Mouse (Mus musculus) adrenal gland (tissue): ENCODE results near the gene Rab11a.
"Not testable (repeated sequence)": the region's sequence is repeated elsewhere in the genome, so short reads cannot be mapped to it uniquely, and the experiment has no call there.

Experiments used
- intact Hi-C: fragments of 180-260 bp; cut with DNase I; formaldehyde crosslinking; loops from one replicate; pipeline ENCODE4 v1.15.1; 2025

Rab11a gene

DNA sequence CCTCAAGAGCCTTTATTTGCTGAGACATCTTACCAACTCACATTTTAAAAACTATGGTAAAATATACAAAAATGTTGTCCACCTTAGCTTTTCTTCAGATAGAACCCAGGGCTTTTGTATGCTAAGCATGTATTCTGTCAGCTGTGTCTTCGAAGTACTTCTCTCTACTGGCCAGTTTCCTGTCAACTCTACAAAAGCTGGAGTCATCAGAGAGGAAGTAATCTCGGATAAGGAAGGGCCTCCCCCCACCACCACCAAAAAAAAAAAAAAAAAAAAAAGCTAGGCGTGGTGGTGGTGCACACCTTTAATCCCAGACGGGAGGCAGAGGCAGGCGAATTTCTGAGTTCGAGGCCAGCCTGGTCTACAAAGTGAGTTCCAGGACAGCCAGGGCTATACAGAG, 11.8 kb upstream of the Rab11a start:
- intact Hi-C loops = no loop called here

- intact Hi-C loops = no loop called here
These were observed 10.2 kb upstream of the Rab11a start for GRCm38 (mm10) chr9:64747735-64748134.

DNA sequence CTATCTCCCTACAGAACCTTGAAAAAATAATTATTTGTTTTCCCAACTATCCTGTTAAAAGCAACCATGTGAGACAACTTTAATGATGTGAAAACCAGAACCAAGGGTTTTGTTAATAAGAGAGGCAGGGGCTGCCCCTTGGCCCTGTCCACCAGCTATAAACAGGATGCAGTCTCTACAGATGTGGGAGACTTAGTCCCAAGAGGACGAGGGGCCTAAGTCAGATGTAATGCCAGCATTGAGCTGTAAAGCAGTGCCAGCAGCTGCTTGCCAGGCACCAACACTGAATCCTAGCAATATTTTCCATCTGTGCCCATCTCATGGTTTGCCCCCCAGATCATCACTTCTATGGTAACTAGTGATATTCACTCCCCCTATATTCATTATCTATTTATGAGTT, 4.9 kb upstream of the Rab11a start:
- intact Hi-C loops = no loop called here

DNA sequence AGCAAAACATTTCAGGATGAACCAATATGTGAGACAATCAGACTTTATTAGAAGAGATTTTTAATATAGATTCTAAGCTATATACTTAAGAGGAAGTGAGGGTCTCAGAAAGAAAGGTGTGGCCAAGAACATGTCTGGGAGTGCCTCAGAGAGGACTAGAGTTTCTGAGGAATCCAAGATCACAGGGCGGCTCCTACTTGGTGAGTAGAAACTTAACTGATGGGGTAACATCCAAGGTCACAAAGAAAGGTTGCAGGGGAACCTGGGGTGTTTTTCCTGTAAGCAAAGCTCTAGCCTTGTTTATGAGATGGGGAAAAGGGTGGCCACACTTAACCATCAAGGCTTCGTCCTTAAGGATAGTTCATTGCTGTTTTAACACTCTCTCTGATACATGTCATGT, 1.4 kb upstream of the Rab11a start:
- intact Hi-C loops = no loop called here

DNA sequence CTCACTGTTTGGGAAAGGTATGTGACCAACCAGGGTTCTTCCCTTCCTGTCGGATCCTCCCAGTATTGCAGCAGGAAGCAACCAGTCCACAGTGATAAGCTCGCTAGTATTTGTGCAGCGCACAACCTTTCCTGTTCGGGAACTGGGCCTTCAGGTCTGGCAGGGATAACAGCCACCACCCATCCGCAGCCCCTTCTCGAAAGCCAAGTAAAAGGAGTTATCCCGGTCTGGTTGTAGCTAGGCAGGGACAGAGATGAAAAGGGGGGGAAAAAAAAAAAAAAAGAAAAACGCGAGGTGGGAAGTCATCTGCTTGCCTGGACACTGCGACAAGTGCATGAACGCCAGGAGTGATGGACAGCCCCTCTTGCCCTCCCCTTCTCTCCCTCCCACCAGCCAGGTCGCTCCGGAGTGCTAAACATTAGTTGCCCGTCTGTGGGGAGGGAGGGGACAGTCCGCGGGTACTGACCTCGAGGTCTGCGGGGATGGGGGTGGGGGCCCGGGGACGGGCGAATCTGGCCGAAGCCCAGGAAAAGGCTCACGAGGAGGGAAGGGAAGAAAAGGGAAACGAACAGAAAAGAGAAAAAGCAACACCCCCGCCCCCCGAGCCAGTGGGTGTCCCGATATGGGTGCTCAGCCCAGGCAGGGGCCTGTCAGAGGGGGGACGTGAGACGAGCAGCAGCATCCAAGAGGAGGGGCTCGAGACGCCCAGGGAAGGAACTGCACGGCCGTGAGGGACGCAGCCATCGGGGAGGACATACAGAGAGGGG, 736 bp downstream of the Rab11a start:
- intact Hi-C loops = no loop called here

- intact Hi-C loops = no loop called here
These were observed 1.4 kb downstream of the Rab11a start for GRCm38 (mm10) chr9:64736076-64736638.

GRCm38 (mm10) chr9:64734992-64735391, 2.6 kb downstream of the Rab11a start:
- intact Hi-C loops = not testable (repeated sequence)

- intact Hi-C loops = no loop called here
These were observed 3.4 kb downstream of the Rab11a start for GRCm38 (mm10) chr9:64734166-64734565.

DNA sequence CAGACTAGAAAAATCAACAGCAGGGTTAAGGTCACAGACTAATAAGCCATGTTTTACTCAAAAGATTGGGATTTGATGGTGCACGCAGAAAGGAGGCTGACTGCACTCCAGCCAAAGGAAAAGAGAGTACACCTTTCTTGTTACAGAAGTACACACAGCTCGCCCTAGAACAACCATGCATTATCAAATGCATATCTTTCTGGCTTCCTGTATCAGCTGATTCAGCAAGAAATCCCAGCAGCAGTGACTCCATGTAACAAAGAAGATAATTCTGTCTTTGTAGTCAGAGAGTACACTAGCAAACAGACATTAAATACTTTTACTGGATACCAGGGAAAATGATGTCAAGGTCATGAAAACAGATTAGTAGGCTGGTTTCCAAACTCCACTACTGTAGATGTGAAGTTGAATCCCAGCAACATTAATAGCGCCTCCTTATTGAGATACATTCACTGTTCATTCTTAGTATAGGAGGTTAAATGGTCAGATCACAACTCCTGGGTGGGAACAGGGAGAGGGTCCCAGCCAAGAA, 6.5 kb downstream of the Rab11a start:
- intact Hi-C loops = no loop called here

DNA sequence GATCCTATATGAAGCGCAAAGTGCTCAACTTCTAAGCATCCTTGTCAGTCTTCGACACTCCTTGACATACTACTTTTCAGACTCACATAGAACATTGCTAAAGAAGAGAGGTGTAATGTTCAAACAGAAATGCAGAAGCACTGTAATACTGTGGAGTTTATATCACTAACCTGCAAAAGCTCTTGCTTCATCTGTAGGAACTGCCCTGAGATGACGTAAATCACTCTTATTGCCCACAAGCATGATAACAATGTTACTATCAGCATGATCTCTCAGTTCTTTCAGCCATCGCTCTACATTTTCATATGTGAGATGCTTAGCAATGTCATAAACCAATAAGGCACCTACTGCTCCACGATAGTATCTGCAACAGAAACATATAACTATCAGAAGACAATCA, 11.1 kb downstream of the Rab11a start:
- intact Hi-C loops = no loop called here

GRCm38 (mm10) chr9:64719526-64720163, 17.9 kb downstream of the Rab11a start:
- intact Hi-C loops = no loop called here

DNA sequence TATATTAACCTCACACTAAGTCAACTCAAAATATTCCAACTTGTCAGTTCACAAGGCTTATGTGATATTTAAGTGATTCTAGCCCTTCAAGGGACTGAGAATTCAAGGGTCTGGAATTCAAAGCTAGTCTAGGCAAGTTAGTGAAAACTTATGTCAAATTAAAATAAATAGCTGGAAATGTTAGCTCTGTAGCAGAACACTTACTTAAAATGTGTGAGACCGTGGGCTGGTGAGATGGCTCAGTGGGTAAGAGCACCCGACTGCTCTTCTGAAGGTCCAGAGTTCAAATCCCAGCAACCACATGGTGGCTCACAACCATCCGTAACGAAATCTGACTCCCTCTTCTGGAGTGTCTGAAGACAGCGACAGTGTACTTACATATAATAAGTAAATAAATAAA, 27.3 kb downstream of the Rab11a start:
- intact Hi-C loops = not testable (repeated sequence)

DNA sequence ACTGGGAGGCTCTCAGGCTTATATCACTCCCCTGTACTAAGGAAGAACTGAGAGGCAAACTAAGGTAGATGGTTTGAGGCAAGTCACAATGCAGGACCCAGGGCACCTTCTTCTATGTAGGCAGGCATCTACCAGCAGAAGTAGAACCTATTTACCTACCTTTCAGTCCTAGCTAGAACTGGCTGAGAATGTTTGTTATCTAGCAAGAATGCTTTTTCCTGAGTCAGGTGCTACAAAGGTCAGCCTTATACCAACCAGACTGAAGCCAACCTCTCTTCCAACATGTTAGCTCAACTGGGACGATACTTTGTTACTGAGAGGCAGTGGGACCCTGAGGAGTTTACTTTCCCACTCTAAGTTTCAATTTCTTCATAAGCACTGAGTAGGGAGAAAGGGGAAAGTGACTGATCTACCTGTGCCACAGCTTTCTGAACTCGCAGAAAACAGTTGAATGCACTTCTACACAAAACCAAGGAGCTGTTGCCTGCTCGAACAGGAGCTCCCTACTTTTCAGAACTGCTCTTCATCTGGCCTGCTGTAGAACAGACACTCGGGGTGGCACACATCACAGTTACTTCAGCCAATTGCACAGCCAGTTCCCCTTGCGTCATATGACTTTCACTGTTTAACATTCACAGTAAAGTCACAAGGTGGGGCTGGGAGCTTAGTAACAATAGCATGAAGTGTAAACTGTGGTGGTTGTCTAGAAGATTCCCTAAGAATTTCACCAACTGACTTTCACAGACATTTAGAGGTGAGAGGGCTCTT, 33.3 kb downstream of the Rab11a start:
- intact Hi-C loops = no loop called here

GRCm38 (mm10) chr9:64703420-64703965, 34.1 kb downstream of the Rab11a start:
- intact Hi-C loops = no loop called here

DNA sequence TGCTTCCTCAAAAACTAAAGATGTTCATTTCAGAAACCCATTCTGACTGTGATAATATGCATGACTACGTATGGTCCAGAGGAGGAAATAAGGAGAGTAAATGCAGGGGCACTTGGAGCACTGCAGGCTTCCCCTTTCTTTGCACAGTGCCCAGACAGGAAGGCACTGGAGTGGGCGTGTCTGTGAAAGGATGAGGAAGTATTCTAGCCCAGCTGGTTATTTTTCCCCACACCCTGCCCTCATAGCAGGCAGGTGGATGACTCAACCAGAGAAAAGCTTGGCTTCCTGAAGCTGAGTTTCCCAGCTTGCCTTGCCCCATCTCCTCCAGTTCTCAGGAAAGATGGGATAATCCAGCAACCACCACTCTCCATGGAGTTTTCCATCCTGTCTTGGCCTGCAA, 34.6 kb downstream of the Rab11a start:
- intact Hi-C loops = no loop called here

DNA sequence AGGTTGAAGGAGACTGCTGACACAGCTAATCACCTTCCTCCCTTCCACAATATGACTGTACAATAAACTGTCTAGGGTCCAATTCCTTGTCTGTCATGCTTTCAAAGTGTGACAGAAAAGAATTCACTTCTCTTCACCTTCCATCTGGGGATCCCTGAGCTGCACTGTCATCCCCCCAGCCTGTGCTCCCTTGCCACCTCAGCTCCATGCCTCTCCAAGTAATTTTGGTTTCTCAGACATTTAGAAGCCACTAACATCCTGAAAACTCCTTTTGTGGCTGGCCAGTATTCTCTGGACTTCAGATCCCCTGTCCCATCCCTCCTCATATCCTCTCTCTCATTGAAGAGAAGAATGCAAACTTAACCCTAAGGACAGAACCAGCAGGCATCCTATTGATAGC, 35.2 kb downstream of the Rab11a start:
- intact Hi-C loops = no loop called here

GRCm38 (mm10) chr9:64701651-64702050, 35.9 kb downstream of the Rab11a start:
- intact Hi-C loops = no loop called here

DNA sequence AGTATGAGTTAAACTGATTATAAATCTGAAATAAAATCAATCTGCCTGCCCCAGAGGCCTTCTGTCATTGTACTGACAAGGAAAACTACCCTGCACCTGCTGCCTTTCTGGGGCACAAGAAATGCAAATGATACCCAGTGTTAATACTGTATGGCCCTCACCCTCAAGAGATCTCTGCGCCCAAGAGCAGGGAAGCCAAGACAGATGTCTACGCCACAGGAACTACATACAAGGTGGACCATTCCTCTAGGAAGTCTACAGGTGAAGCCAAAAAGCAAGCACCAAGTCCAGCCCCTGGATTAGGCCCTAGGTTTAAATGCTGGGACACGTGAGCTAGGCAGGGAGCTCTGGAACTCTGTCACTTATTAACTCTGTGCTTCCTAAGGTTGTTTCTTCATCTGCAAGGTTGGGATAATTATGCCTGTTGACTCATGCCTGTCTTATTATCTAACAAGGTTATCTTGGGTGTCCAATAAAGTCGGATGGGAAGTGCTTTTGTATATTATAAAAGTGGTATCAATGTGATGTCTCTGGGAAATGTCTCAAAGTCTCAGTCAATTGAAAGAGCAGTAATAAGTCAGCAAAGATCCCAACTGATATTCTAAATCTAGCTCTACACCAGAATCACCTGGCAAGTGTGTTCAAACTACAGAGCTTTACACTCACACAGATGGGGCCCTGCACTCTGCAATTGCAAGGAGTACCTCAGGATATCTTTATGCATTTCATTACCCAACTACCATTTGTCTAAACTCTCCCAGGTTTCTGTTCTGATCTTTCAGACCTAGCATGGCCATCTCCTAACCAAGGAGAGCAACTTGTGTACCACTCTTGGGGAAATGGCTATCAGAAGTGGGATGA, 36.9 kb downstream of the Rab11a start:
- intact Hi-C loops = no loop called here

DNA sequence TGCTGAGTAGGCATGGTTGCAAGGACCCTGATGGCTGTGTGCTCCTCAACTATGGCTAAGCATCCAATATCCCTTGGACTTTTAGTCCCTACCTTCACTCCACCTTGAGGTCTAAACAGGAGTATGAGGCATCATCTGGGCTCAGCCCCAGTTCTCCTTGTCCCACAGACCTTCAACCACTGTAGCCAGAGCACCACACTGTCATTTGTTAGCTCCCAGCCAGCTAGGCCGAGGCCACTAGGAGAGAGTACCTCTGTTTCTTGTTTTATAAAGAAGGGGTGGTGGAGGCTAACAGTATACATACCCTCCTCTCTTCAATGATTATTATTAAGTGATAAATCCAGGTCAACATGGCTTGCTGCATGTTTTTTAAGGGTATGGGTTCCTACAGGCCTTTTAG, 39.0 kb downstream of the Rab11a start:
- intact Hi-C loops = no loop called here

DNA sequence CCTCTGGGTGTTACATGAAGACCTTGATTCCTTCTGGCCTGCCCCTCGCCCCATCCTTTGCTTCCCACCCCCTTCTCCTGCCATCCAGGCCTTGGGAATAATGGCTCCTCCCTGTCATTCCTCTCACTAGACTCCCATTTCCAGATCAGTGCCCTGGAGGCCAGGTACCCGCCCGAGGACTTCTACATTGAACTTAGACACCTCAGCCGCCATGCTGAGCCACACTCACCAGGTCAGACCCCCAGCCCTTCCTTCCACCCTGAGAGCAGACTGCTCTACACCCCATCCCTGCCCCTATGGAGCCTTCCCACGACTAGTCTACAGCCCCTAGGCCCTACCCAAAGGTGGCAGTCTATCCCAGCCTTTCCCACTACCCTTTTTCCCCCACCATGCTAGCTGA, 39.9 kb downstream of the Rab11a start:
- intact Hi-C loops = no loop called here

DNA sequence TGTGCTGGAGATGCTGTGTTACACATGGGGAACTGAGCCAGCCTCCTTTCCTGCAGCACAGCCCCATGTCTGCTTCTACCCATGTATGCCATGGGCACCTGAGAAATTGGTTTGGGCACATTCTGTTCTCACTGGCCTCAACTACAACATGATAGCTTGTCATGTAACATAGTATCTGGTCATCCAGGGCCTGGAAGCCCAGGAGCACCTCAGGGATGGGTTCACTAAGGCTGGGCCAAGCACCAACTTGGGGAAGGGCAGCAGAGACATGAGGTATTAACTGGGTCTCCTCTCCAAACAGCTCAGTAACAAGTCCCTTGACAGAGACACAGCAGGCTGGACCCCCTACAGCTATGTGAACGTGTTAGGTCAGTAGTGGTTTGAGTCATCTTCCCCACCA, 40.6 kb downstream of the Rab11a start:
- intact Hi-C loops = no loop called here
